Mouse (Mus musculus) intestine, embryonic 14.5 days (tissue): ENCODE data around the gene Fam166b. TPM values are rescaled to one million over a fixed set of nuclear protein-coding genes. Genes with fewer than 3 reads are reported as not detected.

Experiments
- ATAC-seq: fragments of 200-750 bp; cut with Nextera tagmentation; replicated peaks from 2 replicates; pipeline ENCODE4 v1.8.0; 2017; ENCODE audit warnings: low read depth, moderate number of reproducible peaks, moderate TSS enrichment, moderate library complexity; ENCODE audit not compliant: low FRiP score, low TSS enrichment
- DNase-seq: peaks from one replicate; pipeline ENCODE4 v3.0.0-alpha.2; 2018; ENCODE audit warnings: low spot score
- H3K27ac ChIP-seq: fragments of 300-500 bp; sonication (generic); 2 replicates; pipeline ENCODE4 v1.5.1; 2014; ENCODE audit warnings: low read depth, mild to moderate bottlenecking, control low read depth
- H3K27me3 ChIP-seq: fragments of 300-500 bp; sonication (generic); replicated peaks from 2 replicates; pipeline ENCODE4 v1.6.1; 2014; ENCODE audit warnings: low read length, control low read depth; ENCODE audit not compliant: control insufficient read depth, insufficient read depth
- H3K36me3 ChIP-seq: fragments of 300-500 bp; sonication (generic); 2 replicates; pipeline ENCODE4 v1.6.1; 2014; ENCODE audit warnings: low read length, control low read depth; ENCODE audit not compliant: control insufficient read depth, insufficient read depth
- H3K4me1 ChIP-seq: fragments of 300-500 bp; sonication (generic); replicated peaks from 2 replicates; pipeline ENCODE4 v1.6.1; 2014; ENCODE audit warnings: low read length, control low read depth, mixed read lengths; ENCODE audit not compliant: control insufficient read depth, insufficient read depth
- H3K4me2 ChIP-seq: fragments of 300-500 bp; sonication (generic); 2 replicates; pipeline ENCODE4 v1.6.1; 2014; ENCODE audit warnings: low read length
- H3K4me3 ChIP-seq: fragments of 300-500 bp; sonication (generic); 2 replicates; pipeline ENCODE4 v1.5.1; 2014; ENCODE audit warnings: low read depth, low read length, control low read depth, mixed read lengths
- H3K9ac ChIP-seq: fragments of 300-500 bp; sonication (generic); 2 replicates; pipeline ENCODE4 v1.6.1; 2014; ENCODE audit warnings: mild to moderate bottlenecking, low read length
- H3K9me3 ChIP-seq: fragments of 300-500 bp; sonication (generic); 2 replicates; pipeline ENCODE4 v1.6.1; 2016; ENCODE audit warnings: low read length, control low read depth; ENCODE audit not compliant: control insufficient read depth
- WGBS: fragments of 180-500 bp; shearing (Covaris S2); extraction: QIAGEN DNeasy Blood & Tissue Kit; methylation state at CpG from one replicate; pipeline ENCODE4 v1.1.7; 2014; 5-methylcytosine and 5-hydroxymethylcytosine counted together
- polyA plus RNA-seq: library from polyadenylated mRNA; unstranded; fragments of >200 nt; fragmentation: Nextera tagmentation; extraction: Ambion mirVana; gene quantifications from 2 replicates; pipeline ENCODE4 v1.2.1, GENCODE M21; 2014

Fam166b gene
- polyA plus RNA-seq, 1 experiment from 2014 or later: 0.18 TPM

DNA sequence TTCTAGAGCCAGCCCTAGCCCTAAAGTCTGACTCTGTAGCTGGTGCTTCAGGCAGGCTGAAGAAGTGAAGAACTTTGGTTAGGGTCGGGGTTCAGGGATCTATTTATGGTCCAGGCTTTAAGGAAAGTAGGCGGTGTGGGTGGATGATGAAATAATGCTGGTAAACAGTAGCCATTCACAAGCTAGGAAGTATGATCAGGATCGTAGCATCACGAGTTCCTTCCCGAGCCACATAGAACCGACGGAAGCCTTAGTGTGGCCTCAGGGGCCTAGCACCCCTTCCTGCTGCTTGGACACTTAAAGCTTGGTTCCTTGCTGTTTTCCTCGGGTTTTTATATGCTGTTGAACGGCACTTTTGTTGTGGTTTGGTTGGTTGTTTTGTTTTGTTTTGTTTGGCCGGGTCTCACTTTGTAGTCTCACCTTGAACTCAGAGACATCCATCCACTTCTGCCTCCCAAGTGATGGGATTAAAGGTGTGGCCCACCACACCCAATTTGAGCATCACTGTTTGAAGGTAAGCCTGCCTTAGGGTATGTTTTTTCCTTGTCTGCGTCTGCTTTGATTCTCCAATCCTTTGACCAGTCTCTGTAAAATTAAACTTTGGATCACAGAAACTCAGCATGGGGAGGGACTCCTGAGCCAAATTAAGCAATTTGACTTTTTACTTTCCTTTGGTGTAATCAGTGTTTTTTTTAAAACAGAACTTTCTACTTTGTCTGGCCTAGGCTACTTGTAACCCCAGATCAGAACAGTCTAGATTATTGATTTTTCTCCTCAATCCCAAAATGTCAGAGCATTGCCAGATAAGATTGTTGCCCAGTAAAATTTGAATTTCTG lies 45.5 kb downstream of the Fam166b start:
- ATAC-seq (no peak), DNase-seq (no peak)
- Histone ChIP-seq H3K4me2 (peak overlapping the region; percentile 84), H3K27me3 (no peaks in the 10 kb centered on the region), H3K4me3 (no peak overlapping the region), H3K4me1 (peaks cover 10% of the 10 kb centered on the region; the same call in 1 of the 2 replicates), H3K9me3 (no peaks in the 10 kb centered on the region), H3K9ac (no peak overlapping the region), H3K27ac (no peak overlapping the region), H3K36me3 (no peaks in the 10 kb centered on the region)
- WGBS: 66% methylated on average over 11 of the region's 11 CpGs

GRCm38 (mm10) chr4:43382155-43383020 lies 46.5 kb downstream of the Fam166b start:
- ATAC-seq (peak; percentile 65), DNase-seq (peak; percentile 64)
- H3K4me2 ChIP-seq: peak overlapping the region; percentile 84
- no peaks in the 10 kb centered on the region for H3K9me3 ChIP-seq
- H3K27me3 ChIP-seq: no peaks in the 10 kb centered on the region
- peak overlapping the region; percentile 68 for H3K4me3 ChIP-seq
- 6% methylated on average over 25 of the region's 33 CpGs for WGBS
- peak overlapping the region; percentile 79 for H3K9ac ChIP-seq
- no peak overlapping the region for H3K27ac ChIP-seq
- H3K36me3 ChIP-seq: no peaks in the 10 kb centered on the region
- H3K4me1 ChIP-seq: peaks cover 10% of the 10 kb centered on the region; the same call in 1 of the 2 replicates

DNA sequence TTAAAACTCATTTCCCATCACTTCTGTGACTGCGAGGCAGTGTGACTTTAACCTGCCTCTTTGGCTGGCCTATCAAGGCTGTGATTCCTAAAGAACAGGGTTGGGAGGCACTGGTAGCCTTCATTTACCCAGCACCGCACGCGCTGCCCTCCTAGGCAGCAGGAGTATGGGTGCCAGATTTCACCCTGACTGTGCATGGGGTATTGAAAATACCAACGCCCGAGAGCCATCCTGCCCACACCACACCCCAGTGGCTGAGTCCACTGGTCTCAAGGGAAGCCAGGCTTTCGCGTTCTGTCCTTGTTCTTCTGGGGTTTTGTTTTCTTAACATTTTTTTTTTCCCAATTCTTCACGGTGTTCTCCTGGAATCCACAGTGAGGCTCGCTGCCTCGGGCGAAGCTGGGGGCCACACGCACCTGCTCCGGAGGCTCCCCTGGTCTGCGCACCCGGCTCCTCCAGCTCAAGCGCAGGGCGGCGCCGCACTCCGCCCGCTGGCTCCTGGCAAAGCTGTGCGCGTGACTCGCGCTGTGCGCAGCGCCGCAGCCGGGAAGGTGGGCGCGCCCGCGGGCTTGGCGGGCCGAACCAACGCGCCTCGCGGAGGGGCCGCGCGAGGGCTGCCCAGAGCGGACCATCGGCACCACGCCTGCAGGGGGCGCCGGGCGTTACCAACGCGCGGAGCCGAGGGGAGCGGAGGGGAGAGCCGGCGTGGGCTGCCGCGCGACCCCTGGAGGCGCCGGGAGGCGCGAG lies 47.4 kb downstream of the Fam166b start, which contains the start of gene Rusc2:
Gene Rusc2 (plus strand): TSS at position 572 of the 747 bp plus-strand sequence.
- DNase-seq (peak; percentile 92), ATAC-seq (peak; percentile 94)
- WGBS: 1% methylated on average over 63 of the region's 63 CpGs
- no peaks in the 10 kb centered on the region for H3K36me3 ChIP-seq
- peak within 1 kb of the TSS; percentile 79 for H3K9ac ChIP-seq
- peaks cover 10% of the 10 kb centered on the region; the same call in 1 of the 2 replicates for H3K4me1 ChIP-seq
- H3K4me2 ChIP-seq: peak within 1 kb of the TSS; percentile 84
- no peak within 1 kb of the TSS for H3K27ac ChIP-seq
- H3K4me3 ChIP-seq: peak within 1 kb of the TSS; percentile 68
- H3K9me3 ChIP-seq: no peaks in the 10 kb centered on the region
- no peaks in the 10 kb centered on the region for H3K27me3 ChIP-seq

DNA sequence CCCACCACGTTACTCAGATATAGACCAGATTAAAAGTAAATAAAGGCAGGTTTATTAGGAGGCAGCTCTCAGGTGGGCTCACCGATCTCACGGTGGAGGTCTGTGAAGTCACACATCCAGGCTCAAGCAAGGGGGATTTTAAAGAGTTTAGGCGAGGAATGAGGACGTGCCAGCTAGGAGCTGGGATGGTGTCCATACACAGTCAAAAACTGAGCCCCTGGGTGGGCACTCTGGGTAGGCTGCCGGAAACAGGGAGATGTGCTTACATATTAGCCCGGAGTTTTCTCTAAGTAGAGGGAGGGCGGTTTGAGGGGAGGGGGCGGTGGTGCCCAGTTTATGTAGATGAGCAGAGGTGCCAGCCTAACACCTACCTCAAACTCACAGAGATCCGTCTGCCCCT lies 48.0 kb downstream of the Fam166b start:
- Histone ChIP-seq H3K4me3 (peak overlapping the region; percentile 68), H3K27me3 (no peaks in the 10 kb centered on the region), H3K9ac (peak overlapping the region; percentile 79), H3K27ac (no peak overlapping the region), H3K4me1 (peaks cover 10% of the 10 kb centered on the region; the same call in 1 of the 2 replicates), H3K9me3 (no peaks in the 10 kb centered on the region), H3K36me3 (no peaks in the 10 kb centered on the region), H3K4me2 (peak overlapping the region; percentile 84)
- DNase-seq: no peak
- no peak for ATAC-seq
- WGBS: 37% methylated on average over 10 of the region's 10 CpGs

- WGBS: 90% methylated on average over 6 of the region's 6 CpGs
- no peaks in the 10 kb centered on the region for H3K36me3 ChIP-seq
- H3K4me2 ChIP-seq: no peak overlapping the region
- ATAC-seq (no peak), DNase-seq (no peak)
- H3K27me3 ChIP-seq: no peaks in the 10 kb centered on the region
- H3K9ac ChIP-seq: no peak overlapping the region
- no peak overlapping the region for H3K4me3 ChIP-seq
- H3K4me1 ChIP-seq: peaks cover 10% of the 10 kb centered on the region; the same call in 1 of the 2 replicates
- H3K9me3 ChIP-seq: no peaks in the 10 kb centered on the region
- H3K27ac ChIP-seq: no peak overlapping the region
These were observed 49.3 kb downstream of the Fam166b start for GRCm38 (mm10) chr4:43379601-43380000.

Other genes starting within 250 kb of the Fam166b start
- gene Atp8b5, start 162.0 kb downstream of the Fam166b start, polyA plus RNA-seq: 0.62 and 0.70 TPM in 2 replicates
- 11.2 and 11.7 TPM in 2 replicates for gene Rusc2, start 47.2 kb downstream of the Fam166b start, polyA plus RNA-seq
- 8.6 and 9.5 TPM in 2 replicates for gene Tesk1, start 12.8 kb upstream of the Fam166b start, polyA plus RNA-seq
- 4.2 and 4.8 TPM in 2 replicates for gene Cd72, start 25.5 kb upstream of the Fam166b start, polyA plus RNA-seq
- not detected in 2 replicates for gene Sit1, start 54.6 kb upstream of the Fam166b start, polyA plus RNA-seq
- gene Ccdc107, start 63.8 kb upstream of the Fam166b start, polyA plus RNA-seq: 109 and 128 TPM in 2 replicates
- 42.5 and 47.6 TPM in 2 replicates for gene Arhgef39, start 70.6 kb upstream of the Fam166b start, polyA plus RNA-seq
- 4.0 and 9.4 TPM in 2 replicates for gene Car9, start 77.8 kb upstream of the Fam166b start, polyA plus RNA-seq
- 516 and 574 TPM in 2 replicates for gene Tpm2, start 94.6 kb upstream of the Fam166b start, polyA plus RNA-seq
- 64.8 and 68.6 TPM in 2 replicates for gene Creb3, start 133.2 kb upstream of the Fam166b start, polyA plus RNA-seq
- gene Tln1, start 133.6 kb upstream of the Fam166b start, polyA plus RNA-seq: 66.0 and 69.8 TPM in 2 replicates
- gene Rgp1, start 149.6 kb upstream of the Fam166b start, polyA plus RNA-seq: 25.4 and 29.7 TPM in 2 replicates
- gene Gba2, start 149.7 kb upstream of the Fam166b start, polyA plus RNA-seq: 13.2 and 15.5 TPM in 2 replicates
- 0.49 and 1.3 TPM in 2 replicates for gene Msmp, start 155.4 kb upstream of the Fam166b start, polyA plus RNA-seq
- gene Npr2, start 202.8 kb upstream of the Fam166b start, polyA plus RNA-seq: 11.1 and 12.1 TPM in 2 replicates
- gene Spag8, start 224.5 kb upstream of the Fam166b start, polyA plus RNA-seq: 0.74 and 1.2 TPM in 2 replicates
- gene Hint2, start 227.3 kb upstream of the Fam166b start, polyA plus RNA-seq: 113 and 115 TPM in 2 replicates
- gene Tmem8b, start 239.8 kb upstream of the Fam166b start, polyA plus RNA-seq: 4.2 TPM in 2 replicates
- 2.9 and 3.9 TPM in 2 replicates for gene Fam221b, start 240.0 kb upstream of the Fam166b start, polyA plus RNA-seq